Mouse (Mus musculus): Measurements from ENCODE around the gene Slc16a12. TPM values are rescaled to one million over a fixed set of nuclear protein-coding genes. Genes with fewer than 3 reads are reported as not detected.

Gene Slc16a12
- polyA plus RNA-seq, 2 experiments = 4.8 to 9.7 TPM

DNA sequence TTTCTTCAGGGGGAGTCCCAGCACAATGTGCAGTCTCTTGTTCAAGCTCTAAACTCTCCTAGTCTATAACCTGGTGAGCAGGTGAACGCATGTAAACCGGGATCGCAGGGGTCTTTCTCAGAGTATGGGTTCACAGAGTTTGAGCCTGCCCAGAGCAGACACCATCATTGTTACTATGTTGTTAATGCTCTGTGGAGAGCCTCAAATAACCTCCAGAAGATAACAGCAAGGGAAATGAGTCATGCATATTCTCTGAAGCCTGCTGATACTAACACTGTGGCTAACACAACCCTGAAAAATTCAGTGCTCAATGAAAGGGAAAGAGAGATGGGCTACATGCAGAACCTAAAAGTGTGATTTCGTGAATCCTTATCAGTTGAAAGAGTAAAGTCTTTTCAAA is 68.7 kb downstream of the Slc16a12 start:
- Histone ChIP-seq H3K4me2 (ENCODE audit: low read depth) (no peak overlapping the region), H3K27ac (no peak overlapping the region), H3K9me3 (ENCODE audit: control insufficient read depth, low read length) (no peaks in the 10 kb centered on the region), H3K27me3 (ENCODE audit: control insufficient read depth, insufficient read depth, low read length) (no peaks in the 10 kb centered on the region), H3K36me3 (replicated peaks; ENCODE audit: control insufficient read depth, insufficient read depth, low read depth) (no peaks in the 10 kb centered on the region), H3K4me3 (ENCODE audit: insufficient read depth in 1 of 2, low read depth in 2 of 2, low read length in 2 of 2) (no peak overlapping the region), H3K9ac (replicated peaks) (no peak overlapping the region), H3K4me1 (replicated peaks; ENCODE audit: control insufficient read depth in 2 of 2, insufficient read depth in 2 of 2, low read length in 1 of 2) (no peaks in the 10 kb centered on the region)
- ATAC-seq (ENCODE audit: insufficient read depth) (no peak), DNase-seq (ENCODE audit: low read depth in 3 of 3, low spot score in 3 of 3) (no peak)
- TF ChIP-seq CTCF (IDR thresholded peaks at IDR 0.05; ENCODE audit: low read depth) = no peak
- no peak for TF ChIP-seq EP300 (IDR thresholded peaks at IDR 0.05; ENCODE audit: low read depth)
- 37% methylated on average over 4 of the region's 4 CpGs for WGBS (ENCODE audit: insufficient replicate concordance)

DNA sequence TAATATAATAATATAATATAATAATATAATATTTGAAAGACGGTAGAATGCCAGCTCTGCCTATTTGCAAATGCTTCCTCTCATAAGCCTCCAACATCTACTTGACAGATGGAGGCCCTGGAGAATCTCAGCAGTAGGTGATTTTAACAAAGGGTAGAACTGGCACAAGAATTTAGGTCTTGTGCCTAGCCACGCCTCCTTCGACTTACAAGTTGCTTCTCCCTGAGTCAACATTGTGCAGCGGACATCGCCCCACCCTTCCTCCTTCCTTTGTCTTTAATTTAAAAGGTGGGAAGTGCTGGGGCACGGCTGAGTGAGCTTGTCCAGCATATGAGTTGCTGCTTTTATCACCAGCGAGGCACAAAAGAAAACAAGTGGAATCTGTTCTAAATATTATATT is 73.6 kb downstream of the Slc16a12 start:
- no peak overlapping the region for H3K9ac ChIP-seq (replicated peaks)
- H3K4me3 ChIP-seq (ENCODE audit: insufficient read depth in 1 of 2, low read depth in 2 of 2, low read length in 2 of 2) = no peak overlapping the region
- no peaks in the 10 kb centered on the region for H3K36me3 ChIP-seq (replicated peaks; ENCODE audit: control insufficient read depth, insufficient read depth, low read depth)
- no peaks in the 10 kb centered on the region for H3K9me3 ChIP-seq (ENCODE audit: control insufficient read depth, low read length)
- H3K4me2 ChIP-seq (ENCODE audit: low read depth) = no peak overlapping the region
- TF ChIP-seq CTCF (IDR thresholded peaks at IDR 0.05; ENCODE audit: low read depth) (no peak), EP300 (IDR thresholded peaks at IDR 0.05; ENCODE audit: low read depth) (no peak)
- no peak for ATAC-seq (ENCODE audit: insufficient read depth)
- no peaks in the 10 kb centered on the region for H3K27me3 ChIP-seq (ENCODE audit: control insufficient read depth, insufficient read depth, low read length)
- H3K27ac ChIP-seq = no peak overlapping the region
- DNase-seq (ENCODE audit: low read depth in 3 of 3, low spot score in 3 of 3) = no peak
- no peaks in the 10 kb centered on the region for H3K4me1 ChIP-seq (replicated peaks; ENCODE audit: control insufficient read depth in 2 of 2, insufficient read depth in 2 of 2, low read length in 1 of 2)
- 35% methylated on average over 7 of the region's 7 CpGs for WGBS (ENCODE audit: insufficient replicate concordance)

- DNase-seq (ENCODE audit: low read depth in 3 of 3, low spot score in 3 of 3) (peak in 2 of 3 experiments; percentile 26 to 50), ATAC-seq (ENCODE audit: insufficient read depth) (no peak)
- WGBS (ENCODE audit: insufficient replicate concordance) = under 1% methylated on average over 5 of the region's 5 CpGs
- H3K9me3 ChIP-seq (ENCODE audit: control insufficient read depth, low read length) = no peaks in the 10 kb centered on the region
- H3K4me2 ChIP-seq (ENCODE audit: low read depth) = no peak overlapping the region
- H3K4me1 ChIP-seq (replicated peaks; ENCODE audit: control insufficient read depth in 2 of 2, insufficient read depth in 2 of 2, low read length in 1 of 2) = peaks cover 10 to 11% of the 10 kb centered on the region in 2 experiments
- no peaks in the 10 kb centered on the region for H3K36me3 ChIP-seq (replicated peaks; ENCODE audit: control insufficient read depth, insufficient read depth, low read depth)
- H3K27me3 ChIP-seq (ENCODE audit: control insufficient read depth, insufficient read depth, low read length) = no peaks in the 10 kb centered on the region
- no peak for TF ChIP-seq EP300 (IDR thresholded peaks at IDR 0.05; ENCODE audit: low read depth)
- peak; percentile 92 for TF ChIP-seq CTCF (IDR thresholded peaks at IDR 0.05; ENCODE audit: low read depth)
- no peak overlapping the region for H3K27ac ChIP-seq
- H3K4me3 ChIP-seq (ENCODE audit: insufficient read depth in 1 of 2, low read depth in 2 of 2, low read length in 2 of 2) = no peak overlapping the region
- H3K9ac ChIP-seq (replicated peaks) = no peak overlapping the region
Observed at GRCm38 (mm10) chr19:34666127-34666526, 81.0 kb downstream of the Slc16a12 start.

GRCm38 (mm10) chr19:34662740-34663139 is 84.3 kb downstream of the Slc16a12 start:
- DNase-seq (ENCODE audit: low read depth in 3 of 3, low spot score in 3 of 3) = peak in 2 of 3 experiments; percentile 13 to 36
- peak; percentile 72 for ATAC-seq (ENCODE audit: insufficient read depth)
- no peaks in the 10 kb centered on the region for H3K27me3 ChIP-seq (ENCODE audit: control insufficient read depth, insufficient read depth, low read length)
- WGBS (ENCODE audit: insufficient replicate concordance) = 30% methylated on average over 5 of the region's 5 CpGs
- H3K4me2 ChIP-seq (ENCODE audit: low read depth) = peak overlapping the region; percentile 64
- peaks cover 12 to 17% of the 10 kb centered on the region in 2 experiments for H3K4me1 ChIP-seq (replicated peaks; ENCODE audit: control insufficient read depth in 2 of 2, insufficient read depth in 2 of 2, low read length in 1 of 2)
- no peak overlapping the region for H3K27ac ChIP-seq
- H3K4me3 ChIP-seq (ENCODE audit: insufficient read depth in 1 of 2, low read depth in 2 of 2, low read length in 2 of 2) = no peak overlapping the region
- no peaks in the 10 kb centered on the region for H3K36me3 ChIP-seq (replicated peaks; ENCODE audit: control insufficient read depth, insufficient read depth, low read depth)
- no peaks in the 10 kb centered on the region for H3K9me3 ChIP-seq (ENCODE audit: control insufficient read depth, low read length)
- H3K9ac ChIP-seq (replicated peaks) = no peak overlapping the region
- no peak for TF ChIP-seq CTCF (IDR thresholded peaks at IDR 0.05; ENCODE audit: low read depth)
- TF ChIP-seq EP300 (IDR thresholded peaks at IDR 0.05; ENCODE audit: low read depth) = no peak; the same call in 1 of the 2 replicates

DNA sequence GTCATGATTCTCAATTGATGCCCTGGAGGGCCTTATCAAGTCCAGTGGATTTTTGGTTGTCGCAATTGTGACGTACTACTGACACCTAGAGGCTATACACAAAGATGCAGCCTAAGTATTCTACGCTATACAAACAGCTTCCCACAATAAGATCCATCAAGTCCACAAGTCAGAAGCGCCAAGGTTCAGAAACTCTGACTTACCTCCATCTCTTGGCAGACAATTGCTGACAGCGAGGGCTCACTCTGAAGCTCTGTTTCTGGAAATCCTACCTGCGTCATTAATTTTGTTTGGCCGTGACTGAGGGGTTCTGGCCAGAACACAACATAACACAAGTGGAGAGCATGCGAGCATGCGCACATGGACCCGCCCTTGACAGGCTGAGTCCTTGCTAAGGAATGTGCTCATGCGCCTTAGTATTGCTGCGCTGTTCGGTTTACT is 85.0 kb downstream of the Slc16a12 start:
- H3K27me3 ChIP-seq (ENCODE audit: control insufficient read depth, insufficient read depth, low read length) = no peaks in the 10 kb centered on the region
- peaks cover 17 to 22% of the 10 kb centered on the region in 2 experiments for H3K4me1 ChIP-seq (replicated peaks; ENCODE audit: control insufficient read depth in 2 of 2, insufficient read depth in 2 of 2, low read length in 1 of 2)
- H3K4me2 ChIP-seq (ENCODE audit: low read depth) = peak overlapping the region; percentile 64
- peak; percentile 86 for ATAC-seq (ENCODE audit: insufficient read depth)
- 16% methylated on average over 13 of the region's 13 CpGs for WGBS (ENCODE audit: insufficient replicate concordance)
- DNase-seq (ENCODE audit: low read depth in 3 of 3, low spot score in 3 of 3) = peak; percentile 58 to 66 (median 63)
- H3K36me3 ChIP-seq (replicated peaks; ENCODE audit: control insufficient read depth, insufficient read depth, low read depth) = no peaks in the 10 kb centered on the region
- H3K9me3 ChIP-seq (ENCODE audit: control insufficient read depth, low read length) = no peaks in the 10 kb centered on the region
- H3K27ac ChIP-seq = no peak overlapping the region
- TF ChIP-seq CTCF (IDR thresholded peaks at IDR 0.05; ENCODE audit: low read depth) (peak; percentile 84), EP300 (IDR thresholded peaks at IDR 0.05; ENCODE audit: low read depth) (no peak)
- H3K9ac ChIP-seq (replicated peaks) = peak overlapping the region; percentile 39
- H3K4me3 ChIP-seq (ENCODE audit: insufficient read depth in 1 of 2, low read depth in 2 of 2, low read length in 2 of 2) = peak overlapping the region; percentile 32 to 59
